Mouse (Mus musculus) C2C12 (cell line): ENCODE measurements around the gene Psap. TPM values are rescaled to one million over a fixed set of nuclear protein-coding genes. Genes with fewer than 3 reads are reported as not detected.
"Not testable (repeated sequence)": the region's sequence is repeated elsewhere in the genome, so short reads cannot be mapped to it uniquely, and the experiment has no call there.

Source experiments
- H3K27me3 ChIP-seq: one replicate; pipeline ENCODE4 v1.6.1; 2011; ENCODE audit not compliant: control insufficient read depth, insufficient read depth, insufficient read length
- H3K36me3 ChIP-seq: one replicate; pipeline ENCODE4 v1.6.1; 2011; ENCODE audit not compliant: control insufficient read depth, insufficient read depth
- H3K4me3 ChIP-seq: one replicate; pipeline ENCODE4 v1.5.1; 2011; ENCODE audit warnings: mild to moderate bottlenecking, control low read depth; ENCODE audit not compliant: poor library complexity, insufficient read depth, severe bottlenecking
- H3K79me2 ChIP-seq: one replicate; pipeline ENCODE4 v1.6.1; 2011; ENCODE audit not compliant: control insufficient read depth, insufficient read depth
- H3K79me3 ChIP-seq: one replicate; pipeline ENCODE4 v1.6.1; 2011; ENCODE audit warnings: low read depth, control low read depth
- H3ac ChIP-seq: one replicate; pipeline ENCODE3; 2011; ENCODE audit warnings: low read depth; ENCODE audit not compliant: control insufficient read depth, insufficient read length
- CEBPB ChIP-seq: IDR thresholded peaks from one replicate; pipeline ENCODE4 v1.6.1; 2011; ENCODE audit warnings: low read depth, mild to moderate bottlenecking, control low read depth, moderate library complexity
- CTCF ChIP-seq: IDR thresholded peaks from one replicate; pipeline ENCODE4 v1.5.1; 2011; ENCODE audit not compliant: control insufficient read depth, insufficient read depth, insufficient read length
- FOSL1 ChIP-seq: IDR thresholded peaks from one replicate; pipeline ENCODE4 v1.8.0; 2011; ENCODE audit warnings: mild to moderate bottlenecking, low read length; ENCODE audit not compliant: poor library complexity, insufficient read depth, severe bottlenecking
- MAX ChIP-seq: IDR thresholded peaks from one replicate; pipeline ENCODE4 v1.6.1; 2011; ENCODE audit warnings: mild to moderate bottlenecking, control low read depth
- MYOD1 ChIP-seq: IDR thresholded peaks from one replicate; pipeline ENCODE4 v1.6.1; 2011; ENCODE audit warnings: low read depth; ENCODE audit not compliant: control insufficient read depth, insufficient read length
- MYOG ChIP-seq: IDR thresholded peaks from one replicate; pipeline ENCODE4 v1.6.1; 2011; ENCODE audit not compliant: control insufficient read depth, insufficient read length; ENCODE audit errors: extremely low read depth
- USF1 ChIP-seq: IDR thresholded peaks from one replicate; pipeline ENCODE4 v1.6.1; 2011; ENCODE audit warnings: low read depth, mild to moderate bottlenecking, control low read depth, moderate library complexity
- polyA plus RNA-seq: library from polyadenylated mRNA; unstranded; fragments of >200 nt; fragmentation: generic; extraction: Trizol; gene quantifications from one replicate; pipeline ENCODE4 v1.2.1, GENCODE M21; 2012; ENCODE audit warnings: missing spikeins

Psap gene
- polyA plus RNA-seq, 1 experiment = 439 TPM

DNA sequence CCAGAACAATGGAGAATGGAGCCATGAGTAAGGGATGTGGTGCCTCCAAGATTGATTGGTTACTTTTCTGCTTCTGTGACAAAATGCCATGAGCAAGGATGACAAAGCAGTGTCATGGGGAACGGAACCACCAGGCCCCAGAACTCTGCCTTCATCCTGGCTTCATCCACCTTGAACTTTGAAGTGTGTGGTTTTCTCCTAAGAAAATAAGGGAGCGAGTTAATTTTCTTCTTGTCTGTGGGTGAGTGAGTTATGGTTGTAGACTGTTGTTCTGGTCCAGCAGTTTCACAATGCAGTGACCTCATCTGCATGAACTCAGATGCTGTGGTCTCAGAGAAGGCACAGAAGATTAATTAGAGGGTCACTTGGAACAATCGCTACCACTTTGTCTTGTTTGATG is 29.1 kb upstream of the Psap start:
- H3K4me3 ChIP-seq, H3K79me3 ChIP-seq, H3ac ChIP-seq, H3K27me3 ChIP-seq, H3K36me3 ChIP-seq, H3K79me2 ChIP-seq: not testable (repeated sequence)
- peak; percentile 71 for TF ChIP-seq CEBPB

DNA sequence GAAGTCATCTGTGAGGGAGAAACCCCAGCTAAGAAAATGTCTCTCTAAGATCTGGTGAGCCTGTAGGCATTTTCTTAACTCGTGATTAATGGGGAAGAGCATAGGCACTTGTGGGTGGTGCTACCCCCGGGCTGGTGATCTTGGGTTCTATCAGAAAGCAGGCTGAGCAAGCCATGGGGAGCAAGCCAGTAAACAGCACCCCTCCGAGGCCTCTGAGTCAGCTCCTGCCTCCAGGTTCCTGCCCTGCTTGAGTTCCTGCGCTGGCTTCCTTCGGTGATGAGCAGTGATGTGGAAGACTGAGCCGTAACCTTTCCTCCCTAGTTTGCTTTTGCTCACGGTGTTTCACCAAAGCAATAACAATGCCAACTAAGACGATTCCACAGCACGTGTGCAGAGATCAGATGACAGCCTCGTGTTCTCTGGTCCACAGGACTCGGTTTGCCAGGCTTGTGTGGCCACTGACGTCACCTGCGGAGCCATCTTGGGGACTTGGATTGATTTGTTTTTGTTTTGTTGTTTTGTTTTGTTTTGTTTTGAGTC is 26.9 kb upstream of the Psap start:
- Histone ChIP-seq H3K79me2 (no peaks in the 10 kb centered on the region), H3ac (no peak overlapping the region), H3K27me3 (no peaks in the 10 kb centered on the region), H3K36me3 (no peaks in the 10 kb centered on the region), H3K4me3 (no peak overlapping the region), H3K79me3 (no peaks in the 10 kb centered on the region)
- TF ChIP-seq CEBPB (no peak), MAX (no peak), FOSL1 (no peak), CTCF (no peak), MYOD1 (no peak), USF1 (no peak), MYOG (no peak)

DNA sequence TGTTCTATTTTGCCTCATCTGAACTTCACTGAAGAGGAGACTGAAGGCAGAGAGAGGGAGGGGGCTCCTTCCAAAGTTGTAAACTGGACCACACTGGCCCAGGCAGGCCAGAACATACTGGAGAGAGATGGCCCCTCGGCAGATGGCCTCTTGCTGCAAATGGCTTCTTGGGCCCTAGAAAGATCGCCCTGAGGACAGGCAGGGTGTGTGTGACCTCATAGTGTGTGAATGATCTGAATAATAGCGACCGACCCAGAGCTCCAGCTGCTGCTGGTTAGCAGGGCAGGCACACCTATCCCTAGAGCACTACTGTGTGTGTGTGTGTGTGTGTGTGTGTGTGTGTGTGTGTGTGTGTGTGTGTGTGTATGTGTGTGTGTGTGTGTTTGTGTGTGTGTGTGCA is 25.2 kb upstream of the Psap start:
- H3K79me3 ChIP-seq = no peaks in the 10 kb centered on the region
- TF ChIP-seq FOSL1 (no peak), CTCF (no peak), MYOD1 (no peak), USF1 (no peak), MAX (no peak), MYOG (no peak), CEBPB (no peak)
- no peaks in the 10 kb centered on the region for H3K36me3 ChIP-seq
- no peak overlapping the region for H3ac ChIP-seq
- no peaks in the 10 kb centered on the region for H3K27me3 ChIP-seq
- no peak overlapping the region for H3K4me3 ChIP-seq
- no peaks in the 10 kb centered on the region for H3K79me2 ChIP-seq

DNA sequence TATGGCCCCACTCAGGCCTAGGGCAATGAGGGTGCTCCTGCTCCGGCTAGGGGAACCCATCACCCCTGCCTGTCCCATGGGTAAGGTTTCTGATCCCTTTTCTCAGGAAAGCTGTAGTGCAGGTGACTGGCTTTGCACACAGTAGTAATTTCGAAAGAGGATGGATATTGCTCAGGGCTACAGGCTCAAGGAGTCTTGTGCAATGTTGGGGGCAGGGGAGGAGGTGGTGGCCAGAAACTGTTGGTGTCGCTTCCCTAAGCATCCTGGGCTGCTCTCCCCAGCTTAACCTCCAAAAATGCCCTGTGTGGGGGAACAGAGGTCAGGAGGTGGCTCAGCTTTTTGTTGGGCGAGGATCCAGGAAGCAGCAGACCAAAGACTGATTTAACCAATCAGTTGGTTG is 24.8 kb upstream of the Psap start:
- Histone ChIP-seq H3K79me3 (no peaks in the 10 kb centered on the region), H3K79me2 (no peaks in the 10 kb centered on the region), H3ac (no peak overlapping the region), H3K36me3 (no peaks in the 10 kb centered on the region), H3K27me3 (no peaks in the 10 kb centered on the region), H3K4me3 (no peak overlapping the region)
- TF ChIP-seq MYOD1 (no peak), CEBPB (peak; percentile 20), FOSL1 (no peak)

DNA sequence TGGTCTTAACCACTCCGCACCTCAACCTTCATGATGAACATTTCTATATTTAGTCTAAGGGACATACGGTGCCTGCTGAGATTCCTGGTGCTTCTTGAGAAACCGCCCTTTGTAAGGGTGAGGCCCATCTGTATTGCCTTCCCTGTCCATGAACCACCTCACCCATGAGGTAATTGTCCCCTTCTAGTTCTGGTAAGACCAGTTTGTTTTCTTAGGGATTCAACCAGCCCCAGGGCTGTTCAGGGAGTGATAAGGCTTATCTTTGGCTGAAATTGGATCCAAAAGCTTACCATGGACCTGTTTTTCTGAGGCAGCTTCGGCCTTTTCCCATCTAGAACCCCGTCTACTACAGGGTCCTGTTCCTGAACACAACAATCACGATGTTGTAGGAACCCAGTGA is 21.3 kb upstream of the Psap start:
- Histone ChIP-seq H3K36me3 (no peaks in the 10 kb centered on the region), H3ac (no peak overlapping the region), H3K79me2 (no peaks in the 10 kb centered on the region), H3K79me3 (no peaks in the 10 kb centered on the region), H3K27me3 (no peaks in the 10 kb centered on the region), H3K4me3 (no peak overlapping the region)
- no peak for TF ChIP-seq MAX
- TF ChIP-seq MYOD1 = no peak
- no peak for TF ChIP-seq CTCF
- TF ChIP-seq USF1 = no peak
- TF ChIP-seq FOSL1 = no peak
- TF ChIP-seq CEBPB = no peak
- TF ChIP-seq MYOG = no peak

DNA sequence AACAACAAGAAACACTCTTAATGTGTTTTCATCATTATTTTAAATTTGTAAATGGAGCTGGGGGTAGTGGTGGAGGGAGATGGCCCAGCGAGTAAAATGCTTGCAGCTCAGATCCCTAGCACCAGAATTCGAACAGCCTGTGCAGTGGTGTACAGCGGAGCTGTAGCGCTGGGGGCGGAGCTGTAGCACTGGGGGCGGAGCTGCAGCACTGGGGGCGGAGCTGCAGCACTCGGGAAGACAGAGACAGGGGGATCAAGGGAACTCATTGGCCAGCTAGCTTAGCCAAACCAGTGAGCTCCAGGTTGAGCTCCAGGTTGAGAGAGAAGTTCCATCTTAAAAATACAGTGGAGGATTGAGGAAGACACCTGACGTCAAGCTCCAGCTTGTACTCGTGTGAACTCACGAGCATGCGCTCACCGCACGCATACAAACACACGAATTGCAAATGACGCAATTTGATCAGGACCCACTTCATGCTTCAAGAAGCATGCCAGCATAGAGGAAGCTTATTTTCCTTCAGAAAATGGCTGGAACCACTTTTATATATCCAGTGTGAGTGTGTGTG is 20.1 kb upstream of the Psap start:
- no peak overlapping the region for H3K4me3 ChIP-seq
- TF ChIP-seq MYOG (no peak), MAX (no peak), USF1 (no peak), CTCF (no peak), FOSL1 (no peak), CEBPB (no peak), MYOD1 (no peak)
- H3K36me3 ChIP-seq = no peaks in the 10 kb centered on the region
- H3K79me3 ChIP-seq = no peaks in the 10 kb centered on the region
- H3K79me2 ChIP-seq = no peaks in the 10 kb centered on the region
- H3K27me3 ChIP-seq = no peaks in the 10 kb centered on the region
- H3ac ChIP-seq = no peak overlapping the region
